Mouse (Mus musculus) erythroblast, embryonic 14.5 days (primary cell): ENCODE results near the gene Pmf1.

ENCODE experiments used
- GATA1 ChIP-seq: IDR thresholded peaks from 2 replicates; pipeline ENCODE4 v1.6.1; 2012; ENCODE audit warnings: low read length, inconsistent platforms, mixed read lengths
- TAL1 ChIP-seq: IDR thresholded peaks from 3 replicates; pipeline ENCODE4 v1.6.1; 2012; ENCODE audit warnings: low read length, inconsistent platforms, mixed read lengths

- no peak for TF ChIP-seq GATA1
- no peak for TF ChIP-seq TAL1
These were observed 43.2 kb upstream of the Pmf1 start for GRCm38 (mm10) chr3:88453369-88453768.
